Mouse (Mus musculus): Measurements from ENCODE around the gene Ntf3.

- no peak for TF ChIP-seq CTCF (IDR thresholded peaks at IDR 0.05; ENCODE audit: insufficient read depth, low read depth, low read length)
- TF ChIP-seq POLR2A (IDR thresholded peaks at IDR 0.05; ENCODE audit: insufficient read depth, low read depth, low read length) = no peak
Measured at GRCm38 (mm10) chr6:126186116-126186515, 19.4 kb upstream of the Ntf3 start.

All from olfactory bulb, adult 2 months (tissue).